Mouse (Mus musculus) erythroblast, embryonic 14.5 days (primary cell): ENCODE results near the gene Rdh7.

Experiments
- GATA1 ChIP-seq: IDR thresholded peaks from 2 replicates; pipeline ENCODE4 v1.6.1; 2012; ENCODE audit warnings: low read length, inconsistent platforms, mixed read lengths
- TAL1 ChIP-seq: IDR thresholded peaks from 3 replicates; pipeline ENCODE4 v1.6.1; 2012; ENCODE audit warnings: low read length, inconsistent platforms, mixed read lengths

- no peak for TF ChIP-seq GATA1
- TF ChIP-seq TAL1: no peak
Measured at GRCm38 (mm10) chr10:127864931-127865330, 23.7 kb downstream of the Rdh7 start.
